Mouse (Mus musculus) kidney, postnatal 25 days (tissue): Measurements from ENCODE around the gene Mtif3.
A peak's percentile ranks its signal among the peaks of the same experiment; 100 is the strongest.
"Not testable (repeated sequence)": the region's sequence is repeated elsewhere in the genome, so short reads cannot be mapped to it uniquely, and the experiment has no call there.

Source experiments
- DNase-seq, 2 experiments: peaks; one replicate each; pipeline ENCODE4 v3.0.0; 2021; ENCODE audit warnings: mixed read lengths in 2 of 2

The Mtif3 gene

GRCm38 (mm10) chr5:146948508-146949088 is 15.0 kb downstream of the Mtif3 start, which contains the start of gene Gtf3a:
Gene Gtf3a (plus strand): TSS chr5:146948657.
- peak; percentile 83 to 89 for DNase-seq

DNA sequence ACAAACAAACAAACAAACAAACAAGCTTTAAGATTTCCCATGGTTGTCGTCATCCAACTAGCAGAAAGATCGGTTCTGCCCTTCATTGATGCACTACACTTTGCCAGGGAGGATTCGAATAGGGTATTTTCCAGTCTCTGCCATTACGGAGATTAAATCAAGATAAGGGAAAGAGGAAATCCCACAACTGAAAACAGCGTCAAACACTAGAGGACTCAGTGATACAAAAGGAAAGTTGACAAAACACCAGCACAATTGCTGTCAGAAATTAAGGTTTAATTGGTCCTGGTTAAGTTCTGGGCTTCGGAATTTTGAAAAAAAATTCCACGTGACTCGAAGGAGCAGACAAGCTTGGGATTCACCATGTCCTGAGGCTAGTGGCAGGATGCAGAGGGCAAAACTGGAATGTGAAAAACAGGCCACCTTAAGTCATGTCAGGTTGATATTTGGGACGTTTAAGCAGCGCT is 15.5 kb downstream of the Mtif3 start:
- no peak for DNase-seq

- DNase-seq = no peak
Measured at GRCm38 (mm10) chr5:146947497-146947896, 16.1 kb downstream of the Mtif3 start.

DNA sequence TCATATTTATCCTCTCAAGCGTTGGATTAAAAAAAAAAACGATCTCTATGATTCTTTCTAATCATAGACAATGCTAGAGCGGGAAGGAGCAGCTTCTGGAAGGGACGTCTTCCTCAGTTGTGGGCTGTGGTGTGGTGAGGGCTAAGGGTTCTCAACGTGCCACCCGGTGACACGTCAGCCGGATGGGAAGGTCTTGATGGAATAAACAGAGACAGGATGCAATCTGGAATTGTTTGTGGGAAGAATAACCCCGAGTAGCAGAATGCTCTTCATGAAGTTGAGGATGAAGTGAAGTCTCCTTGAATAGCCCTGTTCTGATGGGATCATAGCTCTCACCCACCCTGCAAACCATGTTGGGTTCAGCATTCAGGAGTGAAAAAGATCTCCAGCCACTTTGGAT is 16.9 kb downstream of the Mtif3 start:
- DNase-seq = no peak

GRCm38 (mm10) chr5:146944568-146944967 is 19.0 kb downstream of the Mtif3 start:
- DNase-seq = no peak

GRCm38 (mm10) chr5:146942965-146943364 is 20.6 kb downstream of the Mtif3 start:
- DNase-seq = no peak

DNA sequence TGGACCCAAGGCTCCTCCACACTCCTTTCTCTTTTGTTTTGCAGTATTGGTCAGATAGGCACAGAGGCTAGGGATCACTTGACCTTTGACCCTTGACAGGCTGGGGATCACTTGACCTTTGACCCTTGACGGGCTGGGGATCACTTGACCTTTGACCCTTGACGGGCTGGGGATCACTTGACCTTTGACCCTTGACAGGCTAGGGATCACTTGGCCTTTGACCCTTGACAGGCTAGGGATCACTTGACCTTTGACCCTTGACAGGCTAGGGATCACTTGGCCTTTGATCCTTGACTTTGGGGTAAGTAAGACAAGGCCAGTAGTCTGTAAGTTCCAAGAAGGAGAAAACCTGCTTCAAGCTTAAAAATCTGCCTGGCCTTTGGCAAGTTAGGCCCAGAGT is 21.7 kb downstream of the Mtif3 start:
- not testable (repeated sequence) for DNase-seq

DNA sequence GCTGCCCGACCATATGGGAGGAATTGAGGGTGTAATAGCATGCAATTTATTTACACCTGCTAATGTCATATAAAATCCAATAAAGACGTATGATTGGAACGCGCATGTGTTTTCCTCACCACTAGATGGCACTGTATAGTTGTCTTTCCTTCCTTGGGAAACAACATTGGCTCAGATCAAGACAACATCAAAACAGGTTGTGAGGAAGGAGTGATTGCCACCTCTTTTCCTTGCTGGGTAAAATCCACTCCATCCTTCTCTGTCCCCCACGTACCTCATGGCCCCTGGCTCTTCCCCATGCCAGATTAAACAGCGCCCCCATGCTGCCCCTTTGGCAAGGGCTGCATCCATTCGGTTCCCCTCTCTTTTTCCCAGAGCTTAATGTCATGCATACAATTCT is 23.4 kb downstream of the Mtif3 start:
- DNase-seq = peak in 1 of 2 experiments; percentile 48

GRCm38 (mm10) chr5:146939109-146939796 is 24.3 kb downstream of the Mtif3 start:
- no peak for DNase-seq

DNA sequence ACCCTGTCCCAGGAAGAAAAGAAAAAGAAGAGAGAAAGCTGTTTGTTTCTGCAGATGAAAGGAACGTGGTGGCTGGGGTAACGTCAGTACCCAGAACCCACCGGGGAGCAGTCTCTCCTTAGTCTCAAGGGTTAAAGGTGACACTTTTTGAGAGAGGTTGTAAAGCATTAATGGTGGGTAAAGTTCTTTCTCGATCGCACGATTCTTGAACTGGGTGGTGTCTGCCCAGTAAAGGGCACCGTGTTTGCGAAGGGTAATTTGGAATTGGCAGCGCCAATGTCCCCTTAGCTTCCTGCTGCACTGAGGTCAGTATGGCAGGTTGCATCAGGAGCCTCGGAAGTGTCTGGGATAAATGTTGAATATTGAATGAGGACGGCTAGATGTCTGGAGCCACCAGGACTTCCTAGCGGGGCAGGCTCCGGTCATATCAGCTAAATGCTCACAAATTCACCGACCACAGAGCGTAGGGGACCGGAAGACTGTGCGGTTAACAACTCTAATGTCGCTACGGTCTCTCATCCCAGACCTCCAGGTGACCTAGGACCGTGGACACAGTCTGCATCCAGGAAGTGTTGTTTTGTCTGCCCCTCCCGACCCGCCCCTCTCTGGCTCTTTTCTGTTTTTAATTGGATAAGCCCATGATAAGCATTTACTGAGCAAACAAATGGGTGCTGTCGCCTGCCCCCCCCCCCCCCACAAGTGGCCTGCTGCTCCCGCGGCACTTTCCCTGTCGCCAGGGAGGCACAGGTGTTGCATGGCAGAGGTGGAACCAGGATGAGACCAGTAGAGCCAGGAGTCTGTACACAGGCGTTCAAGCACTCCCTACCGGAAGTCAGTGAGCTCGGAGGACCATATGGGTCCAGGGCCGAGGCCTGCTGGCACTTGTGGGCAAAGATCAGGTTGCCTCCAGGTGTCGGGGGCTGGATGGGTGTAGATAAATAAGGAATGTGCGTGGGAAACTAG is 25.8 kb downstream of the Mtif3 start:
- DNase-seq = no peak

- DNase-seq = no peak
Measured at GRCm38 (mm10) chr5:146933466-146933865, 30.1 kb downstream of the Mtif3 start.

- no peak for DNase-seq
Measured at GRCm38 (mm10) chr5:146931904-146932553, 31.6 kb downstream of the Mtif3 start.

GRCm38 (mm10) chr5:146931422-146931821 is 32.2 kb downstream of the Mtif3 start:
- DNase-seq = no peak

- no peak for DNase-seq
Measured at GRCm38 (mm10) chr5:146926673-146927072, 36.9 kb downstream of the Mtif3 start.

GRCm38 (mm10) chr5:146923547-146923946 is 40.1 kb downstream of the Mtif3 start:
- no peak for DNase-seq

- no peak for DNase-seq
Measured at GRCm38 (mm10) chr5:146921224-146921623, 42.4 kb downstream of the Mtif3 start.

GRCm38 (mm10) chr5:146920314-146921161 is 43.1 kb downstream of the Mtif3 start:
- DNase-seq = no peak

DNA sequence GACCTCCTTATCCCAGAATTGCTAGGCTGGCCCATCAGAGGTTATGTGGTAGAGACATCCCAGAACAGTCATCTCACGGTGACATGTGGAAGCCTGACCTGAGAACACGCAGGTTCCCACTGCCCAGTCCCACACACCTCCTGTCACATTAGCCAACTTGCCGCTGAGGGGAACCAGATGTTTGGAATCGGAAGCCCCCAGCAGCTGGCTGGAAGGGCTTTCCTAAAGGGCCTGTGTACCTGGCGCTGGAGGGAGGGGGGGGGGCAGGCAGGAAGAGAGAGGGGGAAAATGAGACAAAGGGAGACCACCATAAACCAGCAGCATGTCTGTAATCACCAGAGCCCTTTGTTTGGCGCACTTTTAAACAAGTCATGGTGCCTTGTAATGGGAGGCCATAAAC is 43.7 kb downstream of the Mtif3 start:
- DNase-seq = no peak

GRCm38 (mm10) chr5:146917357-146917756 is 46.2 kb downstream of the Mtif3 start:
- not testable (repeated sequence) for DNase-seq

DNA sequence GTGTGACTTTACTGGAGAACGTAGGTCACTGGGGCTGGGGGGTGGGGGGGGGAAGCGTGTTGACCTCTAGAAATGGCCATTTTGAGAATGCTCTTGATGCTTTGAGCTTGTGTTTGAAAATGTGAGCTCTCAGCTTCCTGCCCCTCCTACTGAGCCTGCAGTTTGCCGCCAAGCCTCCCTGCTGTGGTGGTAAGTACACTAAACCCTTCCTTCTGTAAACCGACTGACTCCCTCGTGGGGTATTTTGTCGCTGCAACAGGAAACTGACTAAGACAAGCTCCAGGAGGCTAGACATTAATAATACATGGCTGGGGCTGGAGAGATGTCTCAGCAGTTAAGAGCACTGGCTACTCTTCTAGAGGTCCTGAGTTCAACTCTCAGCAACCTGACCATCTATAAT is 46.8 kb downstream of the Mtif3 start:
- DNase-seq = no peak

- DNase-seq = no peak
Measured at GRCm38 (mm10) chr5:146916273-146916672, 47.3 kb downstream of the Mtif3 start.
